Mouse (Mus musculus) forebrain, embryonic 12.5 days (tissue): ENCODE measurements around the gene Cox5a. TPM values are rescaled to one million over a fixed set of nuclear protein-coding genes. Genes with fewer than 3 reads are reported as not detected.
A peak's percentile ranks its signal among the peaks of the same experiment; 100 is the strongest.

Source experiments
- ATAC-seq: fragments of 200-750 bp; cut with Nextera tagmentation; 2 replicates; pipeline ENCODE4 v1.8.0; 2017; ENCODE audit warnings: moderate TSS enrichment; ENCODE audit not compliant: low FRiP score
- H3K27ac ChIP-seq: fragments of 300-500 bp; sonication (generic); 2 replicates; pipeline ENCODE4 v1.5.1; 2016; ENCODE audit warnings: mild to moderate bottlenecking
- H3K27me3 ChIP-seq: fragments of 300-500 bp; sonication (generic); 2 replicates; pipeline ENCODE4 v1.6.1; 2016; ENCODE audit warnings: mild to moderate bottlenecking
- H3K36me3 ChIP-seq: fragments of 300-500 bp; sonication (generic); replicated peaks from 2 replicates; pipeline ENCODE4 v1.6.1; 2016; ENCODE audit warnings: mild to moderate bottlenecking
- H3K4me1 ChIP-seq: fragments of 300-500 bp; sonication (generic); 2 replicates; pipeline ENCODE4 v1.6.1; 2016
- H3K4me2 ChIP-seq: fragments of 300-500 bp; sonication (generic); 2 replicates; pipeline ENCODE4 v1.6.1; 2016; ENCODE audit warnings: mild to moderate bottlenecking, moderate library complexity
- H3K4me3 ChIP-seq: fragments of 300-500 bp; sonication (generic); replicated peaks from 2 replicates; pipeline ENCODE4 v1.5.1; 2016; ENCODE audit warnings: mild to moderate bottlenecking
- H3K9ac ChIP-seq: fragments of 300-500 bp; sonication (generic); 2 replicates; pipeline ENCODE4 v1.6.1; 2016; ENCODE audit warnings: mild to moderate bottlenecking
- H3K9me3 ChIP-seq: fragments of 300-500 bp; sonication (generic); 2 replicates; pipeline ENCODE4 v1.6.1; 2016
- WGBS: fragments of 180-500 bp; shearing (Covaris S2); methylation state at CpG from one replicate; pipeline ENCODE4 v1.1.7; 2016; 5-methylcytosine and 5-hydroxymethylcytosine counted together
- polyA plus RNA-seq: library from polyadenylated mRNA; unstranded; fragments of >200 nt; fragmentation: Nextera tagmentation; extraction: Ambion mirVana; gene quantifications from 2 replicates; pipeline ENCODE4 v1.2.1, GENCODE M21; 2016

Cox5a gene
- polyA plus RNA-seq, 1 experiment from 2014 or later: 697 TPM

- Histone ChIP-seq H3K9me3 (no peaks in the 10 kb centered on the region), H3K4me1 (peaks cover 18% of the 10 kb centered on the region), H3K4me2 (no peak overlapping the region), H3K27me3 (no peaks in the 10 kb centered on the region), H3K36me3 (peaks cover 10% of the 10 kb centered on the region), H3K27ac (no peak overlapping the region), H3K9ac (no peak overlapping the region), H3K4me3 (no peak overlapping the region)
- no peak for ATAC-seq
- WGBS: 31% methylated on average over 3 of the region's 3 CpGs
These were observed 33.7 kb downstream of the Cox5a start for GRCm38 (mm10) chr9:57554753-57555152.

- H3K4me1 ChIP-seq: peaks cover 26% of the 10 kb centered on the region
- no peaks in the 10 kb centered on the region for H3K27me3 ChIP-seq
- no peak overlapping the region for H3K27ac ChIP-seq
- no peak overlapping the region for H3K9ac ChIP-seq
- H3K4me3 ChIP-seq: no peak overlapping the region
- ATAC-seq: no peak
- no peaks in the 10 kb centered on the region for H3K36me3 ChIP-seq
- WGBS: 74% methylated on average over 3 of the region's 3 CpGs
- no peak overlapping the region for H3K4me2 ChIP-seq
- no peaks in the 10 kb centered on the region for H3K9me3 ChIP-seq
These were observed 36.1 kb downstream of the Cox5a start for GRCm38 (mm10) chr9:57557215-57557614.

GRCm38 (mm10) chr9:57558625-57559024, 37.6 kb downstream of the Cox5a start:
- no peak overlapping the region for H3K27ac ChIP-seq
- ATAC-seq: no peak
- H3K4me1 ChIP-seq: peaks cover 33% of the 10 kb centered on the region
- no peaks in the 10 kb centered on the region for H3K9me3 ChIP-seq
- H3K9ac ChIP-seq: no peak overlapping the region
- H3K4me3 ChIP-seq: no peak overlapping the region
- 88% methylated on average over 4 of the region's 4 CpGs for WGBS
- H3K36me3 ChIP-seq: no peaks in the 10 kb centered on the region
- H3K4me2 ChIP-seq: no peak overlapping the region
- H3K27me3 ChIP-seq: no peaks in the 10 kb centered on the region

GRCm38 (mm10) chr9:57559568-57559967, 38.5 kb downstream of the Cox5a start:
- no peaks in the 10 kb centered on the region for H3K9me3 ChIP-seq
- ATAC-seq: no peak
- no peak overlapping the region for H3K9ac ChIP-seq
- H3K4me3 ChIP-seq: no peak overlapping the region
- H3K4me2 ChIP-seq: no peak overlapping the region
- H3K27ac ChIP-seq: no peak overlapping the region
- 81% methylated on average over 2 of the region's 2 CpGs for WGBS
- H3K4me1 ChIP-seq: peaks cover 26% of the 10 kb centered on the region
- H3K27me3 ChIP-seq: no peaks in the 10 kb centered on the region
- no peaks in the 10 kb centered on the region for H3K36me3 ChIP-seq

- no peak; the same call in 1 of the 2 replicates for ATAC-seq
These were observed 39.2 kb downstream of the Cox5a start for GRCm38 (mm10) chr9:57560263-57560662.

GRCm38 (mm10) chr9:57560861-57561710, 40.0 kb downstream of the Cox5a start, which contains the start of gene Scamp2:
Gene Scamp2 (plus strand): TSS chr9:57560943.
- H3K9ac ChIP-seq: peak within 1 kb of the TSS; percentile 62
- no peaks in the 10 kb centered on the region for H3K27me3 ChIP-seq
- no peaks in the 10 kb centered on the region for H3K36me3 ChIP-seq
- H3K9me3 ChIP-seq: no peaks in the 10 kb centered on the region
- peak within 1 kb of the TSS; percentile 81 for H3K4me2 ChIP-seq
- peak within 1 kb of the TSS; percentile 76 for H3K27ac ChIP-seq
- peak within 1 kb of the TSS; percentile 64 for H3K4me3 ChIP-seq
- WGBS: under 1% methylated on average over 37 of the region's 37 CpGs
- H3K4me1 ChIP-seq: peaks cover 33% of the 10 kb centered on the region
- peak; percentile 100 for ATAC-seq

More at GRCm38 (mm10) chr9:57560263-57560662, 39.2 kb downstream of the Cox5a start:
- H3K9me3 ChIP-seq: no peaks in the 10 kb centered on the region
- no peaks in the 10 kb centered on the region for H3K36me3 ChIP-seq
- peak overlapping the region; percentile 64 for H3K4me3 ChIP-seq
- H3K4me1 ChIP-seq: peaks cover 25% of the 10 kb centered on the region
- WGBS: 27% methylated on average over 7 of the region's 7 CpGs
- peak overlapping the region; percentile 62 for H3K9ac ChIP-seq
- H3K4me2 ChIP-seq: peak overlapping the region; percentile 81
- H3K27ac ChIP-seq: peak overlapping the region; percentile 76
- no peaks in the 10 kb centered on the region for H3K27me3 ChIP-seq

- Histone ChIP-seq H3K9me3 (no peaks in the 10 kb centered on the region), H3K4me2 (peak overlapping the region; percentile 81), H3K27me3 (no peaks in the 10 kb centered on the region), H3K4me1 (peaks cover 34% of the 10 kb centered on the region), H3K27ac (no peak overlapping the region), H3K9ac (0 out of 2 replicates have a peak overlapping the region, but pooled peaks have one; percentile 62), H3K36me3 (no peaks in the 10 kb centered on the region), H3K4me3 (peak overlapping the region; percentile 64)
- no peak for ATAC-seq
- 86% methylated on average over 13 of the region's 13 CpGs for WGBS
These were observed 40.6 kb downstream of the Cox5a start for GRCm38 (mm10) chr9:57561711-57562099.

- no peak overlapping the region for H3K4me2 ChIP-seq
- no peaks in the 10 kb centered on the region for H3K27me3 ChIP-seq
- H3K9ac ChIP-seq: no peak overlapping the region
- no peaks in the 10 kb centered on the region for H3K9me3 ChIP-seq
- H3K4me1 ChIP-seq: peaks cover 34% of the 10 kb centered on the region
- H3K4me3 ChIP-seq: no peak overlapping the region
- no peak overlapping the region for H3K27ac ChIP-seq
- 89% methylated on average over 4 of the region's 4 CpGs for WGBS
- peaks cover 4% of the 10 kb centered on the region for H3K36me3 ChIP-seq
- no peak for ATAC-seq
These were observed 41.9 kb downstream of the Cox5a start for GRCm38 (mm10) chr9:57562896-57563372.

GRCm38 (mm10) chr9:57564609-57565008, 43.5 kb downstream of the Cox5a start:
- no peak overlapping the region for H3K9ac ChIP-seq
- no peaks in the 10 kb centered on the region for H3K9me3 ChIP-seq
- H3K27ac ChIP-seq: no peak overlapping the region
- H3K27me3 ChIP-seq: no peaks in the 10 kb centered on the region
- H3K36me3 ChIP-seq: peaks cover 21% of the 10 kb centered on the region
- no peak overlapping the region for H3K4me3 ChIP-seq
- WGBS: 93% methylated on average over 6 of the region's 6 CpGs
- H3K4me2 ChIP-seq: no peak overlapping the region
- ATAC-seq: no peak
- peaks cover 34% of the 10 kb centered on the region for H3K4me1 ChIP-seq

GRCm38 (mm10) chr9:57565741-57566221, 44.7 kb downstream of the Cox5a start:
- Histone ChIP-seq H3K4me3 (no peak overlapping the region), H3K9ac (peak overlapping the region; percentile 12; the same call in 1 of the 2 replicates), H3K4me1 (peaks cover 30% of the 10 kb centered on the region), H3K9me3 (no peaks in the 10 kb centered on the region), H3K4me2 (no peak overlapping the region), H3K36me3 (peaks cover 26% of the 10 kb centered on the region), H3K27me3 (no peaks in the 10 kb centered on the region), H3K27ac (no peak overlapping the region)
- WGBS: 69% methylated on average over 10 of the region's 10 CpGs
- ATAC-seq: no peak

GRCm38 (mm10) chr9:57566846-57567245, 45.8 kb downstream of the Cox5a start:
- no peaks in the 10 kb centered on the region for H3K27me3 ChIP-seq
- H3K36me3 ChIP-seq: peaks cover 29% of the 10 kb centered on the region
- no peak for ATAC-seq
- H3K9me3 ChIP-seq: no peaks in the 10 kb centered on the region
- peaks cover 22% of the 10 kb centered on the region for H3K4me1 ChIP-seq
- H3K27ac ChIP-seq: no peak overlapping the region
- no peak overlapping the region for H3K4me2 ChIP-seq
- no peak overlapping the region for H3K9ac ChIP-seq
- H3K4me3 ChIP-seq: no peak overlapping the region
- WGBS: 58% methylated on average over 8 of the region's 8 CpGs

GRCm38 (mm10) chr9:57568500-57568899, 47.4 kb downstream of the Cox5a start:
- Histone ChIP-seq H3K27me3 (no peaks in the 10 kb centered on the region), H3K4me3 (no peak overlapping the region), H3K9me3 (no peaks in the 10 kb centered on the region), H3K4me2 (no peak overlapping the region), H3K4me1 (peaks cover 9% of the 10 kb centered on the region; the same call in 1 of the 2 replicates), H3K36me3 (peaks cover 32% of the 10 kb centered on the region), H3K27ac (no peak overlapping the region), H3K9ac (no peak overlapping the region)
- 95% methylated on average over 6 of the region's 6 CpGs for WGBS
- no peak for ATAC-seq
